Mouse (Mus musculus) forebrain, embryonic 13.5 days (tissue): ENCODE results near the gene Rsph6a. TPM values are rescaled to one million over a fixed set of nuclear protein-coding genes. Genes with fewer than 3 reads are reported as not detected.

Source experiments
- ATAC-seq: fragments of 200-750 bp; cut with Nextera tagmentation; 2 replicates; pipeline ENCODE4 v1.8.0; 2017
- H3K27ac ChIP-seq: fragments of 300-500 bp; sonication (generic); 2 replicates; pipeline ENCODE4 v1.5.1; 2015; ENCODE audit warnings: inconsistent platforms, mild to moderate bottlenecking, moderate library complexity
- H3K27me3 ChIP-seq: fragments of 300-500 bp; sonication (generic); 2 replicates; pipeline ENCODE4 v1.6.1; 2015; ENCODE audit warnings: mild to moderate bottlenecking, inconsistent platforms
- H3K36me3 ChIP-seq: fragments of 300-500 bp; sonication (generic); 2 replicates; pipeline ENCODE4 v1.6.1; 2015; ENCODE audit warnings: mild to moderate bottlenecking, inconsistent platforms; ENCODE audit not compliant: poor library complexity, severe bottlenecking
- H3K4me1 ChIP-seq: fragments of 300-500 bp; sonication (generic); 2 replicates; pipeline ENCODE4 v1.6.1; 2015; ENCODE audit warnings: inconsistent platforms
- H3K4me2 ChIP-seq: fragments of 300-500 bp; sonication (generic); 2 replicates; pipeline ENCODE4 v1.6.1; 2015; ENCODE audit warnings: inconsistent platforms, mild to moderate bottlenecking, moderate library complexity
- H3K4me3 ChIP-seq: fragments of 300-500 bp; sonication (generic); 2 replicates; pipeline ENCODE4 v1.5.1; 2015; ENCODE audit warnings: mild to moderate bottlenecking, inconsistent platforms
- H3K9ac ChIP-seq: fragments of 300-500 bp; sonication (generic); 2 replicates; pipeline ENCODE4 v1.6.1; 2015; ENCODE audit warnings: mild to moderate bottlenecking, inconsistent platforms
- H3K9me3 ChIP-seq: fragments of 300-500 bp; sonication (generic); replicated peaks from 2 replicates; pipeline ENCODE4 v1.6.1; 2016; ENCODE audit warnings: inconsistent platforms
- WGBS: fragments of 180-500 bp; shearing (Covaris S2); methylation state at CpG from one replicate; pipeline ENCODE4 v1.1.7; 2015; 5-methylcytosine and 5-hydroxymethylcytosine counted together
- polyA plus RNA-seq: library from polyadenylated mRNA; unstranded; fragments of >200 nt; fragmentation: Nextera tagmentation; extraction: Ambion mirVana; gene quantifications from 2 replicates; pipeline ENCODE4 v1.2.1, GENCODE M21; 2015

Rsph6a gene
- not detected in 2 replicates for polyA plus RNA-seq

DNA sequence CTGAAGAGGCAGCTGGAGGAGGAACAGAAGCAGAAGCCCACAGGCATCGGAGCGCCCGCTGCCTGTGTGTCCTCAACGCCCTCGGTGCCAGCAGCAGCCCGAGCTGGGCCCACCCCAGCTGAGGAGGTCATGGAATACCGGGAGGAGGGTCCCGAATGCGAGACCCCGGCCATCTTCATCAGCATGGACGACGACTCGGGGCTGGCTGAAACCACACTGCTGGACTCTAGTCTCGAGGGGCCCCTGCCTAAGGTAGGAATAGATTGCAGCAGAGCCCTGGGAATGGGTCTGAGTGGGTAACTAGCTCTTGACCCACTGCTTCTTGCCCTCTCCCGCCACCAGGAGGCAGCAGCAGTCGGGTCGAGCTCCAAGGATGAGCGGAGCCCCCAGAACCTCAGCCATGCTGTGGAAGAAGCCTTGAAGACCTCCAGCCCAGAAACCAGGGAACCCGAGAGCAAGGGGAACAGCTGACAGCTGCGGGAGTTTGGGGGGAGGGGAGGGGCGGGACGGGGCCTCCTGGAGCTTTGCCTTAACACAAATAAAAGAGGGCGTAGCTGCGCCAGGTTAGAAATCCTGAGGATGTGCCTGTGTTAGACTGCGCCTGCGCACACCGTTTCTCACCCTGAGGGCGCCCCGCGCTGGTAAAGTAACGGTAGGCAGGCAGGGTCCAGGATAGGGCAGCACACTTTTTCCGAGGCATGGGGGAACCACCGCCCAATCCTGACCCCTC, at the start of gene Rsph6a:
Gene Rsph6a, plus strand, starts transcription at position 644 of the 730 bp plus-strand sequence.
- WGBS: 27% methylated on average over 32 of the region's 33 CpGs
- Histone ChIP-seq H3K4me1 (peaks cover 12% of the 10 kb centered on the region), H3K9ac (peak within 1 kb of the TSS; percentile 5; the same call in 1 of the 2 replicates), H3K36me3 (peaks cover 38% of the 10 kb centered on the region), H3K4me2 (peak within 1 kb of the TSS; percentile 52), H3K27me3 (no peaks in the 10 kb centered on the region), H3K9me3 (no peaks in the 10 kb centered on the region), H3K4me3 (peak within 1 kb of the TSS; percentile 26), H3K27ac (0 out of 2 replicates have a peak within 1 kb of the TSS, but pooled peaks have one; percentile 0)
- peak; percentile 65 for ATAC-seq

GRCm38 (mm10) chr7:19005417-19006121, 48.9 kb upstream of the Rsph6a start:
- Histone ChIP-seq H3K4me2 (peak overlapping the region; percentile 100), H3K9me3 (no peaks in the 10 kb centered on the region), H3K9ac (peak overlapping the region; percentile 88), H3K4me3 (peak overlapping the region; percentile 73), H3K27me3 (no peaks in the 10 kb centered on the region), H3K4me1 (peaks cover 42% of the 10 kb centered on the region), H3K36me3 (peaks cover 35% of the 10 kb centered on the region), H3K27ac (no peak overlapping the region)
- ATAC-seq: no peak
- WGBS: 83% methylated on average over 30 of the region's 34 CpGs

- H3K9me3 ChIP-seq: no peaks in the 10 kb centered on the region
- WGBS: 4% methylated on average over 12 of the region's 12 CpGs
- peaks cover 42% of the 10 kb centered on the region for H3K4me1 ChIP-seq
- no peaks in the 10 kb centered on the region for H3K27me3 ChIP-seq
- H3K36me3 ChIP-seq: peaks cover 27% of the 10 kb centered on the region
- peak overlapping the region; percentile 100 for H3K4me2 ChIP-seq
- no peak overlapping the region for H3K27ac ChIP-seq
- ATAC-seq: no peak
- peak overlapping the region; percentile 73 for H3K4me3 ChIP-seq
- H3K9ac ChIP-seq: peak overlapping the region; percentile 88; the same call in 1 of the 2 replicates
These were observed 48.0 kb upstream of the Rsph6a start for GRCm38 (mm10) chr7:19006476-19006875.

GRCm38 (mm10) chr7:19007026-19007977, 47.2 kb upstream of the Rsph6a start:
- peaks cover 46% of the 10 kb centered on the region for H3K4me1 ChIP-seq
- 83% methylated on average over 13 of the region's 13 CpGs for WGBS
- H3K4me3 ChIP-seq: no peak overlapping the region
- H3K9ac ChIP-seq: no peak overlapping the region
- H3K36me3 ChIP-seq: peaks cover 27% of the 10 kb centered on the region
- no peaks in the 10 kb centered on the region for H3K9me3 ChIP-seq
- peak overlapping the region; percentile 100; the same call in 1 of the 2 replicates for H3K4me2 ChIP-seq
- no peak for ATAC-seq
- H3K27ac ChIP-seq: no peak overlapping the region
- no peaks in the 10 kb centered on the region for H3K27me3 ChIP-seq

DNA sequence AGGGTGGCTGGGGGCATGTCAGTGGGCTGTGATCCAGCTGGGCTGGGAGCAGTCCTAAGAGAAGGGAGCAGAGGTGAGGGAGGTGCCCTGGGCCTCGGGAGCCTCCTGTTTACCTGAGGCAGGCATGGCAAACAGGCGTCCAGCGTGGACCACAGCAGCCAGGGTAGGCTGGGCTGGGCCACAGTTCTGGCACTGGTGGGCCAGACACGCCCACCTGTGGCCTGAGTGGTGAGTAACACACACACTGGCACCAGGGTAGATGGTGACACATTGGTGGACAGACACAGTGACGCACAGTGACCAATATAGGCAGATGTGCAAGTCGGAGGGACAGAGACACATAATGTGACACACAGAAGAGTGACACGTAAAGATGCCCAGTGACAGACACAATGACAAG, 43.9 kb upstream of the Rsph6a start:
- Histone ChIP-seq H3K27me3 (no peaks in the 10 kb centered on the region; the same call in none of the 2 replicates), H3K27ac (no peak overlapping the region), H3K4me3 (no peak overlapping the region), H3K4me1 (peaks cover 32% of the 10 kb centered on the region), H3K9ac (no peak overlapping the region), H3K36me3 (peaks cover 22% of the 10 kb centered on the region), H3K9me3 (no peaks in the 10 kb centered on the region), H3K4me2 (no peak overlapping the region)
- ATAC-seq: no peak
- WGBS: 84% methylated on average over 7 of the region's 7 CpGs

DNA sequence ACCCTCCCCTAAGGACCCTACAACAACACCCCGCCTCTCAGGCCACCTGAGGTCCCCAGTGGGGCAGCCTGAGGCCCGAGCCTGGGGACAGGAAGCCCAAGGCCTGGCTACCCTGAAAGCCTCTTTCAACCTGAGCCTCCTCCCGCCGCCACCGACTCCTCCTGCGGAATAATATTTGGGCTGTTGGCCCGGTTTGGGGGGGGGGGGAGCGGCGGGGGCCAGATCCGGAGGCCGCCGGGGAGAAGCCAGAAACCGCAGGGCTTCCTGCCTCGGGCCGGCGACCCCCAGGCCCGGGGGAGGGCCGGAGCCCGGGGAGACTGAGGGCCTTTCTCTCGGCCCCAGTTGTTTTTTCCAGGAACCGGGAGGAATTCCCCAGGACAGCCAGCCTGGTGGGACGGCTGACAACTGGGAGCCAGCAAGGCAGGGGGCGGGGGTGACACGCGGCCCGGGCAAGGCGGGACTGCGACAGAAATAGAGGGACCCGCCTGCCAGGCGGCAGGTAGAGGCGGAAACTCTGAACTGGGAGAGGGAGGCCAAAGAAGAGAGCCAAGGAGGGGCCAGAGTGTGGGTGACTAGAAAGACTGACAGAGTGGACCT, 42.4 kb upstream of the Rsph6a start:
- H3K27ac ChIP-seq: no peak overlapping the region
- peak overlapping the region; percentile 55 for H3K4me2 ChIP-seq
- H3K9me3 ChIP-seq: no peaks in the 10 kb centered on the region
- peaks cover 7% of the 10 kb centered on the region for H3K36me3 ChIP-seq
- ATAC-seq: 0 out of 2 replicates have a peak, but pooled peaks have one; percentile 17
- 5% methylated on average over 22 of the region's 31 CpGs for WGBS
- peaks cover 17% of the 10 kb centered on the region for H3K4me1 ChIP-seq
- H3K9ac ChIP-seq: peak overlapping the region; percentile 55
- H3K27me3 ChIP-seq: no peaks in the 10 kb centered on the region; the same call in none of the 2 replicates
- peak overlapping the region; percentile 28 for H3K4me3 ChIP-seq

- peaks cover 10% of the 10 kb centered on the region for H3K4me1 ChIP-seq
- WGBS: 81% methylated on average over 2 of the region's 2 CpGs
- no peak overlapping the region for H3K4me2 ChIP-seq
- no peaks in the 10 kb centered on the region for H3K36me3 ChIP-seq
- no peak overlapping the region for H3K27ac ChIP-seq
- no peaks in the 10 kb centered on the region for H3K9me3 ChIP-seq
- H3K27me3 ChIP-seq: no peaks in the 10 kb centered on the region; the same call in none of the 2 replicates
- H3K4me3 ChIP-seq: no peak overlapping the region
- no peak for ATAC-seq
- no peak overlapping the region for H3K9ac ChIP-seq
These were observed 41.6 kb upstream of the Rsph6a start for GRCm38 (mm10) chr7:19012882-19013281.

GRCm38 (mm10) chr7:19014452-19014851, 40.0 kb upstream of the Rsph6a start:
- no peak overlapping the region for H3K9ac ChIP-seq
- no peaks in the 10 kb centered on the region for H3K9me3 ChIP-seq
- peaks cover under 1% of the 10 kb centered on the region for H3K27me3 ChIP-seq
- 61% methylated on average over 15 of the region's 15 CpGs for WGBS
- H3K27ac ChIP-seq: no peak overlapping the region
- no peak for ATAC-seq
- H3K4me2 ChIP-seq: no peak overlapping the region
- H3K4me3 ChIP-seq: no peak overlapping the region
- no peaks in the 10 kb centered on the region for H3K36me3 ChIP-seq
- peaks cover 10% of the 10 kb centered on the region for H3K4me1 ChIP-seq

- no peak for ATAC-seq
- no peak overlapping the region for H3K9ac ChIP-seq
- H3K9me3 ChIP-seq: no peaks in the 10 kb centered on the region
- peaks cover 10% of the 10 kb centered on the region for H3K4me1 ChIP-seq
- no peaks in the 10 kb centered on the region for H3K36me3 ChIP-seq
- no peak overlapping the region for H3K4me3 ChIP-seq
- WGBS: 90% methylated on average over 4 of the region's 4 CpGs
- no peak overlapping the region for H3K4me2 ChIP-seq
- no peak overlapping the region for H3K27ac ChIP-seq
- H3K27me3 ChIP-seq: peaks cover 15% of the 10 kb centered on the region
These were observed 38.4 kb upstream of the Rsph6a start for GRCm38 (mm10) chr7:19016042-19016441.

DNA sequence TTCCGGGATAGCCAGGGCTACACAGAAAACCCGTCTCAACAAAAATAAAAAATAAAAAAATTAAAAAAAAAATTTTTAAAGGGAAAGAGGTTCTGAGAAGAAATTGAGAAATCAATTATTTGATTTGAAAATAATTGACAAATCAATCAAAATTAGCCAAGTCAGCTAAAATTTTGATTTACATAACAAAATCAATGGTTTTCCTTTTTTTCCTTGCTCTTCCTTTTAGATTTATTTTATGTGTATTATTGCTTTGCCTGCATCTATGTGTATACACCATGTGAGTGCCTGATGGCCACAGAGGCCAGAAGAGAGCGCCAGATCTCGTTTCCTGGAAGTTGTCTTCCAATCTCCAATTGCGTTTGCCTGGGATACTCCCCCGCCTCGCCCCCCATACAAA, 36.6 kb upstream of the Rsph6a start:
- no peak overlapping the region for H3K4me3 ChIP-seq
- 92% methylated on average over 7 of the region's 7 CpGs for WGBS
- H3K36me3 ChIP-seq: no peaks in the 10 kb centered on the region
- no peak overlapping the region for H3K9ac ChIP-seq
- ATAC-seq: no peak
- H3K4me1 ChIP-seq: no peaks in the 10 kb centered on the region
- H3K27me3 ChIP-seq: peaks cover 33% of the 10 kb centered on the region
- no peak overlapping the region for H3K4me2 ChIP-seq
- no peaks in the 10 kb centered on the region for H3K9me3 ChIP-seq
- no peak overlapping the region for H3K27ac ChIP-seq

DNA sequence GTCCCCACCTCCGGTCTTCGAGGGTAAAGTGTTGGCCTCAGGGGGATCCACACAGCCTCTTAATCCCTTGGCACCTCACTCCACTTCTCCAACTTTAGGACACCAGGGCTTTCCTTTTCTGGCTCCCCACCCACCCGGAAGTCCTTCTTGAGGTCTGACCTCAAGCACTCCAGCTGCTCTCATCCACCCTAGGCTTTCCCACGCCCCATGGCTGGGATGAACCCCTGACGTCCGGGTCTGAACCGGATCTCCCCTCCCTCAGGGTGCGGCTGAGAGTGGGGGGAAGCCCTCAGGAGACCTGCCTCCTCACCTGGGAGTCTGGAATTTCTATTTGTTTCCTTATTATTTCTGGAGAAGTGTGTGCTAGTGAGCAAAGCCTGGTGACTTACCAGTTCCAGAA, 33.4 kb upstream of the Rsph6a start:
- no peak for ATAC-seq
- no peak overlapping the region for H3K4me3 ChIP-seq
- no peak overlapping the region for H3K9ac ChIP-seq
- H3K27ac ChIP-seq: no peak overlapping the region
- 25% methylated on average over 8 of the region's 8 CpGs for WGBS
- no peaks in the 10 kb centered on the region for H3K36me3 ChIP-seq
- H3K4me1 ChIP-seq: peaks cover 13% of the 10 kb centered on the region
- H3K4me2 ChIP-seq: no peak overlapping the region
- no peaks in the 10 kb centered on the region for H3K9me3 ChIP-seq
- H3K27me3 ChIP-seq: peaks cover 43% of the 10 kb centered on the region
